Mouse (Mus musculus) right cerebral cortex, postnatal 14 days (tissue): ENCODE measurements around the gene Esr1.
"Not testable (repeated sequence)": the region's sequence is repeated elsewhere in the genome, so short reads cannot be mapped to it uniquely, and the experiment has no call there.

Experiments used
- DNase-seq: peaks from one replicate; pipeline ENCODE4 v3.0.0; 2022

The Esr1 gene

DNA sequence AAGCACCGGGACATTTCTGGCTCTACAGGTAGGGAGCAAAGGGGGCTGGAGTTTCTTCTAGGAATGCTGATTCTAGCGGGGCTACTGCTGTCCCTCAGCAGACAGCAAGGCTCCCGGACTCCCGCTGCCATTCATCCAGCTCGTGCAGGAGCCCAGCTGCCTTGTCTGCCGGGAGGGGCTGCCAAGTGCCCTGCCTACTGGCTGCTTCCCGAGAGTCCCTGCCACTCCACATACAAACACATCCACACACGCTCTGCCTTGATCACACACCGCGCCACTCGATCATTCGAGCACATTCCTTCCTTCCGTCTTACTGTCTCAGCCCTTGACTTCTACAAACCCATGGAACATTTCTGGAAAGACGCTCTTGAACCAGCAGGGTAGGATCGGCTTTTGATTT, 98.5 kb downstream of the Esr1 start:
- peak; percentile 34 for DNase-seq

DNA sequence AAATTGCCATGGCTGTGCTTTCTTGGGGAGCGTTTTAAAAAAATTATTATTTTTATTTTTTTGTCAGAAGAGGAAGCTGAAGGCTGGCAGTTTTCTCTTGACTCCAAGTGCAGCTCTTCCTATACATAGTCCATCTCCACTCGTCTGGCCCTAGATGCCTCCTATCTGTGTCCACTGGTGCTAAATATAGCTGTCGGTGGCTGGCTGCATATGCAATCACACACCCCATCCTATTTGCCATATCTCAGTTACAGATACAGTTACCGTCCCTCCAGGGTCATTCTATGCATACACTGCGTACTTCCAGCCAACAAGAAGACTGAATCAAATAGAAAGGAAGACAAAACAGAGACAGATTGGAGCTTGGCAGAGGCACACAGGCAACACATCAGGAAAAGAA, 100.0 kb downstream of the Esr1 start:
- no peak for DNase-seq

DNA sequence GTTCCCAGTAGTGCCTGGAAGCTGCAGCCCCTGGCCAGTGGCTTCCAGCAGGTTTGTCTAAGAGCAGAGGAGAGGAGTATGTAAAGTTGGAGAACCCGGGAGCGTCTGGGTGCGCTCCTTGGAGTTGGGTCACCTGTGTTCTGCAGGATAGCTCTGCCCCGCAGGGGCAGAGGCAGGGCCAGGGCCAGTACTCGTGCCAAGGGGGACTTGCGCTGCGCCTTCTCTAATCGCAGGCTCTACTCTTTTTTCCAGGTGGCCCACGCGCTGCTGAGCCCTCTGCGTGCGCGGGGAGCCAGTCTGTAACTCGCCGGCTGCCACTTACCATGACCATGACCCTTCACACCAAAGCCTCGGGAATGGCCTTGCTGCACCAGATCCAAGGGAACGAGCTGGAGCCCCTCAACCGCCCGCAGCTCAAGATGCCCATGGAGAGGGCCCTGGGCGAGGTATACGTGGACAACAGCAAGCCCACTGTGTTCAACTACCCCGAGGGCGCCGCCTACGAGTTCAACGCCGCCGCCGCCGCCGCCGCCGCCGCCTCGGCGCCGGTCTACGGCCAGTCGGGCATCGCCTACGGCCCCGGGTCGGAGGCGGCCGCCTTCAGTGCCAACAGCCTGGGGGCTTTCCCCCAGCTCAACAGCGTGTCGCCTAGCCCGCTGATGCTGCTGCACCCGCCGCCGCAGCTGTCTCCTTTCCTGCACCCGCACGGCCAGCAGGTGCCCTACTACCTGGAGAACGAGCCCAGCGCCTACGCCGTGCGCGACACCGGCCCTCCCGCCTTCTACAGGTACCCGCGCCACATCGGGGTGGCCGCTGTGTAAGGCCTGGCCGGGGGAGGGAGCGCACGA, 100.9 kb downstream of the Esr1 start:
- peak; percentile 14 for DNase-seq

DNA sequence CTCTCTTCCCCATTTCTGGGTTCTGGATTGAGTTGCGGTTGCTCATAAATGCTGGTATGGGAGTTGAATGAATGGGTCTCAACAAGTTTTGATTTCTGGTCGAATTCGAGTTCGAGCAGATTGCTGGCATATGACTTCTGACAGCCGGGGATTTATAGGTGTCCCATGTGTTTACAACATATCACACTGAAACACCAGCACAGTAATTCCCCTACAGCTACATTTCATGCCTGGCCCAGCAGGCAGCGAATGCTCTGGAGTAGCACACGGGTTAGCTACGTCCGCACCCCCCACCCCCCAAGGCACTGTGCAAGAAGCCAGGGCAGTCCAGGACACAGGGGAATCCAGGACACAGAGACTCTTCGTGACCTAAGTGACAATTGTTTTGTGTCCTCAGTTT, 102.0 kb downstream of the Esr1 start:
- no peak for DNase-seq

DNA sequence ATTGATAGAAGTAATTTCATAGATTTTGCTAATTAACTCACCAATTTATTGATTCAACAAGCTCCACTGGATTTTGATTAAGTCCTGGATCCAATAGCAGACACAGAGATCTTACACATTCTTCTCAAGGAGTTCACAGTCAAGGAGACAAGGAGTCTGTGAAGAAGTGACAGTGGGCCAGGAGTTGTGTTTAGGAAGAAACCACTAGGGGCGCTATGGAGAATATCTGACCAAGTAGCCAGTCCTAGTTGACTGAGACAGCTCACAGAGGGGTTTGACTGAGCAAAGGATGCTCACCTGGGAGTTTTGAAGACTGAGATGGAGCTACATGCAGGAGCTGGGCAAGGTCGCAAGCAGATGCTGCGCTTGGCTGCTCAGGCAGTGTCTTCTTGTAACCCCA, 113.5 kb downstream of the Esr1 start:
- DNase-seq: no peak

DNA sequence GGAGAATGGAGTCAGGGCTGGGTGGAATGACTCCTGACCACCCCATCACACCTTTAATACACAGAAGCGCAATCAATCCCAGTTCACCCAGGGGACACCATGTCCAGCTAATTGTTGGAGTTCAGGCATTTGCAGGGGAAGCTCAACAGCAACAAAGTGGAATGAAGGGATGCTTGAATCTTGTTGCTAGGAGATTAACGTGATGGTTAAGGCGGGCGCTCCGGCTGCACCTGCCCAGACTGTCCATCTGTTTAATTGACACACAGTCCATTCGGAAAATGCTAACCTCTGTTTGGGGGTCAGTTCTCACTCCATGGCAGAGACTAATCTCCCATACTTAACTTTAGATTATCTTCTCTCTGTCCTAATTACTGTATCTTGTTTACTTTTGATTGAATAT, 114.7 kb downstream of the Esr1 start:
- no peak for DNase-seq

DNA sequence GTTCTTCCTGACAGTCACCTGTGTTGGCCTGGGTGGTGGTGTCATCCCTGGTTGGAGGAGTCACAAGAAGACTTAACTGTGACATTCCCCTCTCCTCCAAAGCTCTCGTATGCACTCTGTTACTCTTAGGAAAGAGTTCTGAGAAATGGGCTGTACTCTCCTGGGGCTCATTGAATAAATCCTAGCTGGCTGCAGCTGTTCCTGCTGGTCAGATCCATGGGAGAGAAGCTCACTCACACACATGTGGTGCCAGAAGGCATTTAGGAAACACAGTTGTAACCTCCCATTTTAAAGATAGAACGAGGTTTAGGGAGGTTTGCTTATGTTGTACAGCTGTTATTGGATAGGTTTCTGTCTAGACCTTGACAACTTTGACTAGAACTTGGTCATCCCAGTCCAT, 120.9 kb downstream of the Esr1 start:
- DNase-seq: no peak

DNA sequence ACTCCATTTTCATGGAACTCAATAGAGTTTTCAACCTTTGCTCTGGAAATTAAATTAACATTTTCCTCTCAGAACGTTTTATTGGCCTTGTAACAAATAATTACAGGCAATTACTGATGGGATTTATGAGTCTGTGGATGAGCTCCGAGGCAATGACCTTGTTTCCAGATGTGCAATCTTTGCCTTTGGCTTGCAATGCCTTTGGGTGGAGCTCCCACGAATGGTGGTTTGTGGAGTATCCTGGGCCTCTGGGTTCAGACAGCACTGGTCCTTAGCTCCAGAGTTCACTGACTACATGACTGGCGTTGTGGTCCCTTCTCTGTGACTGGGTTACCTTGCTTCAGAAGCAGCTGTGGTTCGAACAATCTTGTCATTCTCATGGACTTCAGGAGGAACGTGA, 122.6 kb downstream of the Esr1 start:
- no peak for DNase-seq

DNA sequence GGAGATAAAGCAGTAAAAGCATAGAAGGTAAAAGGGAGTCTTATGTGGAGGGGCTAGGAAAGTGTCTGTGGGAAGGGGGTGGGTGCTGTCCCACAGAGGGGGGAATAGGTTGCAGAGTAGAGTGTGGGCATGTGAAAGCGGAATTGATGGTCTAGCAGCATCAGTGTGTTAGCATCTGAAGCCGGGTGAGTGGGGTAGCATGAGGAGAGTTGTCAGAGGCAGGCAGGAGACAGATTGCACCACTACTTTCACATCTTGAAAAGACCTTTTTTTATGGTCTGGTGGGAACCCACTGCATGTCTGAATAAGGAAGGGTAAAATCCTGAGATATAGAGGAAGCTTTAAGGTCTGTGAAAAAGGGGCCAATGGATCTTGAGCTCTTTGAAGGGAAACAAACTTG, 123.5 kb downstream of the Esr1 start:
- no peak for DNase-seq

DNA sequence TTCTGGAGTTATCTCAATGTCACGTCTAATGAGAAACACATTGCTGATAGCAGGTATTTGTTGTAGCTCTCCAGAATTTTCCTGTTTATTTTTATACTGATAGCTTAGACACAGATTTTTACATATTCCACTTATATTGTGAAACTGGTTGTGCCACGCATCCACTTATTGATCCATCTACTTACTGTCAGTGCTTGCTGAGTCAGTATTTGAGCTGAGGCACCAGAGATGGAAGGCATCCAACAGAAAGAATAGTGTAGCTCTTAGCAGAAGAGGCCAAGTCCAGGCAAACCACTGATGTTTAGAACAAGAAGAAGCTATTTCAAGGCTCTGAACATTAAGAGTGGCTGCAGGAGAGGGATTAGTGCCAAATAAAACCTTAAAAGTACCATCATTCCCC, 126.9 kb downstream of the Esr1 start:
- no peak for DNase-seq

DNA sequence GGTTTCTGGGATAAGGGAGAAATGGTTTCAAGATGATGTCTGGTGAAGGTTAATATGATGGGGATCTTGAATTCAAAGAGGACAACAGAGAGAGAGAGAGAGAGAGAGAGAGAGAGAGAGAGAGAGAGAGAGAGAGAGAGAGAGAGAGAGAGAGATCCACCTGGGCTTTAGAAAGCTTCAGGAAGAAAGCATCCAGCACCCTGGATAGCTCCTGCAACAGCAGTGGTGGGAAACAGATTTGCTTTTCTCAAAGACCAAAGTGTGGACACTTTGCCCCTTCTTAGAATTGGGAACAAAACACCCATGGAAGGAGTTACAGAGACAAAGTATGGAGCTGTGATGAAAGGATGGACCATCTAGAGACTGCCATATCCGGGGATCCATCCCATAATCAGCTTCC, 139.7 kb downstream of the Esr1 start:
- DNase-seq: not testable (repeated sequence)

DNA sequence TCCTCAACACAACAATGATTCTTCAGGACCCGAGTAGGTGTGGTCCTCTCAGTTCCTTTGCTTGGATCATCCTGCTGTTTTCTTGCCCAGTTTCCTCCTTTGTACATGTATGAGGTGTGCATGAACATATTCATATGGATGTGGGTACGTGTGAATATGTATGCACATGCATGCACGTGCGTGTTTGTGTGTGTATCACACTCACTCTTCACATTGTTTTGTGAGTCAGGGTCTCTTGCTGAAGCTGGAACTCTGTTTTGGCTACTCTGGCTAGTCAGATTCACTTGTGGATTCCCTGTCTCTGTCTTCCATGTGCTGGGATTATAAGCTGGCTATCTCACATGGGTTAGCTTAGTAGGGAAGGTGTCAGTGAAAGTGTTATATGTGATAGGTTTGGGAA, 141.6 kb downstream of the Esr1 start:
- DNase-seq: no peak

DNA sequence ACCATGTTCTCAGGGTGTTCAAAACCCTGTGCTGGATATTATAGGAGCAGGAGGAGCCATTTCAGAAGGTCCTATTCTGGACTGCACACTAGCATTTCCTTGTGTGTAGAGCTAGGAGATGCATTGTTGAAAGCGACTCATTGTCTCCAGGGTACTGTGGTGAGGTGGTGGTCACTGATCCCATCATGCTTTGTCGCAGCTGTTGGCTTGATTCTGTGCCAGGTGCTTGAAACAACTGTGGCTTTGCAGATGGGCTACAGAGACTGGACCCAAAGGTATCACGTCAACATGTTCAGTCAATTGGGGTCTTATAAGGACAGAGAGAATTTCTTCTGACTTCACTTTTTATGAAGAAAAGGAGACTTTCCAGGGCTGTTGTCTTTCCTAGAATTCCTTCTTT, 164.1 kb downstream of the Esr1 start:
- no peak for DNase-seq

DNA sequence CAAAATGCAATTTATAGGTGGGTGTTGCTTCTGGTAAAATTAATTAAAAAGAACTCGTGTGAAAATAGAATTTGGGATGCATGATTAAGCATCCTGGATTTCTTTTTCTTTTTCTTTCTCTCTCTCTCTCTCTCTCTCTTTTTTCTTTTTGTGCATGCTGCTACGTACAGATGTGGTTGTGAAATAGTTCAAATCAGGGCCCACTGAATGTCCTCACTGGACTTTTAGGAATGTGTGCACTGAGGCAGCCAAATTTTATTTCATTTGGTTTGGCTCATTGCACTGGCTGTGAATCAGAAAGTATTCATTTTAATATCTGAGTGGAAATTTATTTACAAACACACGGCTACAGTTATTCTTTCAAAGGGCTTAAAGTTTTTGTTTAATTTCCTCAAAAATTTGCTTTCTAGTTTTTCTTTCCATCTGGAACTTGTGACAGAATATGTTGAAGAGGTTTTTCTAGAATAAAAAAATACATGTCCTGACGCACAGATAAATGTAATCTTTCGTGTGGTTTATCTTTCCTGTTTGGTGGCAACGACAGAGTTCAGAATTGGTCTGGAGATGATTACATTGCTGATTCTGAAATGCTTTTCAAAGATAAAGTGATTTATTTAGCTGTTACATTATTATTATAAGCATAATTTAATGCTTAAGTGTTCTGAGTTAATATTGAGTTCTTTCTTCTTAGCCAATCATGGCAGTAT, 164.8 kb downstream of the Esr1 start:
- no peak for DNase-seq

DNA sequence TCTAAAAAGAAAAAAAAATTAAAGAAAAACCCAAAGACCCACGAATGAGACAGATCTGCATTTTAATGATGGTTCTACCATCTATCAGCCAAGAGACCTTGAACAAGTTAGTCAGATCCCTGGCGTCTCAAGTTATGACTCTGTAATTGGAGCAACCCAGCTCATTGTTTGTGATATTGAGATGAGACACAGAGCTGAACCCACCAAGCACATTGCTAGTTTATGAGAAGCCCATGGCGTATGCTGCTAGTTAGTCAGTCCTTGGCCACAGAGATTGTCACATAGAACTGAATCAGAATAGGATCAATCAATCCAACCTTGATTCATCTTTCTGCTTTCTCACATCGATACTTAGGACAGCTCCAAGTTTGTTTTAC, 165.3 kb downstream of the Esr1 start:
- no peak for DNase-seq

DNA sequence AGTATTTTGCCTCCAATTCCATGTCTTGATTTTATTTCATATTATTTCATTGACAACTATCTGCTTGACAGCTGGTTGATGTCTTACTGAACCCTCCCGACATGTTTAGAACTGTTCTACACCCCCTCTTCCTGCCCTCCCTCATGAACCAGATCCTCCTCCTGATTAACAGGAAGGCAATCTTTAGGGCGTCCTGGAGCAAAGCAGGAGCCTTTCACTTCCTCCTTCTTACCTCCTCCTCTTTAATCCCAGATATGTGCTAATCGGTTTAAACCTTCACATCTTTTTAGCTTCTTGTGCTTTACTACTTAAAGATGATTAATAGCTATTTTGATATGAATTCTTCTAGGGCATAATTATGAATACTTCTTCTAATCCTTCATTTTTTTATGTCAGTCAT, 166.6 kb downstream of the Esr1 start:
- no peak for DNase-seq

DNA sequence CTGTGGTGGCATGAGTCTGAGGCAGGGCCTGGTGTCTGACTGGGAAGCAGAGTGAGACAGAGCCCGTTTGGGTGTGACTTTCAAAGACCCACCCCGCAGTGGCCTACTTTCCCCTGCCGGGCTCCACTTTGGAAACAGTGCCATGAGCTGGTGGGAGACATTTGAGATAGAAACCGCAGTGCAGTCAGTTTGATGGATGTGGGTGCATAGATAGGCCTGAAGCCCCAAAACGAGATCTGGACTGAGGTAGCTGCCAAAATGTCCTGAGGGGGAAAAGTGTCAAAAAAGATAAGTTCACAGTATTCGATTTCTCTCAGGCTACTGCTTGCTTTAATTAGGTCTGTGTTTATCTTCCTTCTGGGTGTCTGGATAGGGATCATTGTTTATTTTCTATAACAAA, 169.5 kb downstream of the Esr1 start:
- no peak for DNase-seq

DNA sequence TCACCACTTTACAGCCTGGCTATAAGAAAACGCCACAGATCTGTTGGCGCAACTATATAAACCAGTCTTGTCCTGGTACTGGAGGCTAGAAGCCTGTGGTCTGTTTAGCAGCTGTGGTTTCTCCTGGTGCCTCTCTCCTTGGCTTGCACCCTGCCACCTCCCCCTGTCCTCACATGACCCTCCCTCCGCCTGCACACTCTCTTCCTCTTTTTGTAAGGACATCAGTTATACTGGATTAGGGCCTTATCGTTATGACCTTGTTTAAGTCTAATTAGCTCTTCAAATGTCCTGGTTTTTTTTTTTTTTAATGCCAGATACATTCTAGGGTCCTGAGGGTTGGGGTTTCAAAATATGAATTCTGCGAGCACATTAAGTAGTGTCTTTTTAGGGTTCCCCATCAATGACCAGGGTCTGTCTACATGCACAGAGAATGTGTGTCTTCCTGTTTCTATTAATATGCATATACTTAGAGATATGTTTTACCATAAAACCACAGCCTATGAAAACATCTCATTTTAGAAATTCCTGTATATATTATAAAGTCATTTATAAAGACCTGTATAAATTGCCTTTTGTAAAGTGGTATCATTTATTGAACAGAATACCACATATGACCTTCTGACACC, 175.7 kb downstream of the Esr1 start:
- DNase-seq: no peak

DNA sequence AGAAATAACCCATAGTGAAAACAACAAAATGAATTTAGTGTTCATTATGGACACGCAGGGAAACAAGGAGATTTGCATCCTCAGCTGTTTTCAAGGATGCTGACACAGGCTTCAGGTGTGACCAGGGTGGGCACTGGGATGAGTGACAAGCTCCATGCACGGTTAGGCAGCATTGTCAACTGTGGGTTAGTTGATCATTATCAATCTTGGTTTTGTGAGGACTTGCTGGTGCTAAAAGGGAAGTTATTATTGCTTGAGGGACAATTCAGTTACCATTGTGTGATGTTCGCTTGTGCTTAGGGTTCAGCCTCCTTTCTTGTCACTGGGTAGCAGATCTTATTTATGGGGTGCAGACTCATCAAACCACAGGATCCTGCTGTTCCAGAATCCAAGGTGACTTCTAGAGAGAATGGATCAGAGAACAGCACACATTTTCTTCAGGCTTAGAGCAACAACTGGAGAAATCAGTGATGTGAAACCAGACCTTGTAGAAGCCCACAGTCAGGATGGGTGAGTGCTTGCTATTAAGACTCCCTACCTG, 186.9 kb downstream of the Esr1 start:
- DNase-seq: no peak

DNA sequence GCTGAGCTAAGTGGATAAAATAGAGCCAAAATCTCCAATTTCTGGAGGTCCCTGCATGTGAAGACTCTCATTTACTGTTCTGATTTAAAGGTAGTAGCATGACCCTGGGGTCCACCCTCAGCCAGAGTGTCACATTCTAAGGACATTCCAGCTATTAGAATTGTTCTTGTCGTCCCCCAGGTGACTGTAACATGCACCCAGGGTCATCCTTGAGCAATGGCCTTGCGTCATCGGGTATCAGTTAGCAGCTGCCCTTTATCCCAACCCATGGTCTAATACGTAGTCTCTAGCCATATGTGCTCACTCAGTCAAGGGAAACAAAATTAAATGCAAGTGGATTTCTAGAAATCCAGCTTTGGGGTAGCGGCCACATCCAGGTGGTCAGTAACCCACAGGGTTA, 213.0 kb downstream of the Esr1 start:
- no peak for DNase-seq

DNA sequence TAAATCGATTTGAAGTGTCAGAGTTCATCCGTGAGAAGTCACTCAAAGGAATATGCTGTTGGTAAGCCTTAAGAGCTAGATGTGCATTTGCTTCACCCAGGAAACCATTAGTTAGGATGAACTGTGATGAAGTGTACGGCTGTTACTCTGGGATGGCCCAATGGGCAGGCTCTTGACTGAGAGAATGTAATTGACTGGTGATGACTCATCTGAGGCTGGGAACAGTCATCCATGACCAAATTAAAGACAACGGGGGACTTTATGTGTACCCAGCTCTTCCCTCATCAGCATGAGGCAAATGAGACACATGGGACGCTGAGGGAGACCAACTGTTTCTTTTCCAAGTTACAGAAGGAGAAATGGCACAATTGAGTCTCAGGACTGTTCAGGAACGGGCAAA, 219.2 kb downstream of the Esr1 start:
- no peak for DNase-seq

DNA sequence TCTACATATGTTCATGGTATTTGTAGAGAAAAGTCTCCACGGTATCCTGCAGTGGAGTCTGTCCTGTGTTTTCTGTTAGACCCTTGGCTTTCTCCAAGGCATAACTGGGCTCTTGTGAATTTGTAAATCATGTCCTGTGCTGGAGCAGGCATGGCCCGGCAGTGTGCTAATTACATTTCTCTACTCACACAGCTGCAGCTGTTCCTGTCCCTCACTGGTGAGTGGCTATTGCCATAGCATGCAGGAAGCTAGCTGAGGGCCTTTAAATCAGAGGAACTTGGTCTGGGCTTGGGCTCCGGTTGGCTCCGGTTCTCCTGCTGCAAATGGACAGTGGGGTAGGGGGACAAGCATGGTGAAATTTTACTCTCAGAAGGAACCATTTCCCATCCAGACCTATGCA, 226.7 kb downstream of the Esr1 start:
- DNase-seq: no peak

DNA sequence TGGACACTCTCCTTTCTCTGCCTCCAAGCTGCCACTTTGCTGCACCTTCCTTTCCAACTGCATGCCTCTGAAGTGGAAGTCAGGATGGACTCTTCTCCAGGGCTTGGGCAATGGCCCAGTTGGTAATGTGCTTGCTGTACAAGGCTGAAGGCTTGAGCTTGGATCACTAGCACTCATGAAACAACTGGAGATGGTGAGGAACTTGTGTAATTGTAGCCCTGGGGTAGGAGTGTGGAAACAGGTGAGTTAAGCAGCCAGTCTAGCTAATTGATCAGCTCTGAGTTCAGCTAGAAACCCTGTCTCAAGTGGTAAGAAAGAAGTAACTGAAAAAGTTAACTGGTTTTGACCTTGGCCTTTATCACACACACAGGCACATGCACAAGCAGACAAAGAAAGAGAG, 229.6 kb downstream of the Esr1 start:
- no peak for DNase-seq

DNA sequence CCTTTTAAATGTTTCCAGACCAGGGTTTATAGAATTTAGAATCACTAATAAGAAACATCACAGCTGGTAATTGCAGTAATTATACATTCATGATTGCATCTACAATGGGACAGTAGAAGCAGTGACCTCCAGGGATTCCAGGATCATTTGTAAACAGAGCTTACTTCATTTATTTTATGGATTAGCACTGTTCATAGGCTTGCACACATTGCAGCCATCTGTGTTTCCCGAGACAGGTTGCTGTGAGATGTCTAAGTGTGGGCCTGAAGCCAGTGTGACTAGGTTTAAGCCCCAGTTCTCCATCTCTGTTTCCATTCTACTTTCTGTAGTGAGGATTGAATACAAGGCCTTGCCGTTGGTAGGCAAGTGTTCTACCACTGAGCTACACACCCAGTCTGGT, 236.1 kb downstream of the Esr1 start:
- no peak for DNase-seq
